Mouse (Mus musculus) erythroblast, embryonic 14.5 days (primary cell): ENCODE measurements around the gene Smad5. TPM values are rescaled to one million over a fixed set of nuclear protein-coding genes. Genes with fewer than 3 reads are reported as not detected.

ENCODE experiments used
- H3K27me3 ChIP-seq: 2 replicates; pipeline ENCODE4 v1.6.1; 2012; ENCODE audit warnings: inconsistent platforms; ENCODE audit not compliant: control insufficient read depth
- H3K36me3 ChIP-seq: 2 replicates; pipeline ENCODE4 v1.6.1; 2012; ENCODE audit warnings: mild to moderate bottlenecking, inconsistent platforms; ENCODE audit not compliant: control insufficient read depth
- H3K4me1 ChIP-seq: 2 replicates; pipeline ENCODE4 v1.6.1; 2012; ENCODE audit warnings: inconsistent platforms; ENCODE audit not compliant: control insufficient read depth
- H3K4me3 ChIP-seq: replicated peaks from 2 replicates; pipeline ENCODE3; 2012; ENCODE audit warnings: moderate library complexity, mild to moderate bottlenecking, inconsistent platforms
- H3K9me3 ChIP-seq: 2 replicates; pipeline ENCODE4 v1.6.1; 2012; ENCODE audit warnings: low read length, inconsistent platforms, mixed read lengths; ENCODE audit not compliant: control insufficient read depth
- GATA1 ChIP-seq: IDR thresholded peaks from 2 replicates; pipeline ENCODE4 v1.6.1; 2012; ENCODE audit warnings: low read length, inconsistent platforms, mixed read lengths
- TAL1 ChIP-seq: IDR thresholded peaks from 3 replicates; pipeline ENCODE4 v1.6.1; 2012; ENCODE audit warnings: low read length, inconsistent platforms, mixed read lengths
- polyA plus RNA-seq: library from polyadenylated mRNA; stranded (reverse); fragments of >175 nt; gene quantifications from 2 replicates; pipeline ENCODE4 v1.2.3, GENCODE M21; 2012

Smad5 gene
- polyA plus RNA-seq, 1 experiment: 0.01 TPM

DNA sequence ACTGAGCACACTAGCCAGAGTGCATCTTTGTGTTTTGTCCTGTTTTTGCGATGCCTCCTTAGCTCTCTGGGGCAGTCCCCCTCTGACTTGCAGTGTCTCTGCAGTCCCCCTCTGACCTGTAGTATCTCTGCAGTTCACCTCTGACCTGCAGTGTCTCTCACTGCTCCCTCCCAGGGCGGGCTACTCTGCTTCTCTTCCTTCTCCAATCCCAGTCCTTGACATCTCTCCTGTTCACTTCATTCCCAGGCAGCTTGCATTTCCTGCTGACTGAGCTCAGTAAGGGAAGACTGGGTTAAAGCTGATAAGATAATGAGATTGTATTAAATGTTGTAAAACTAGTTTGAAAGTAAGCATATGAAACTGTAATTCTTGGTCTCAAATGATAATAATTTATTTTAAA lies 7.8 kb downstream of the Smad5 start:
- TF ChIP-seq GATA1 (no peak), TAL1 (no peak)
- Histone ChIP-seq H3K4me1 (peaks cover 3% of the 10 kb centered on the region; the same call in 1 of the 2 replicates), H3K4me3 (no peak overlapping the region), H3K27me3 (no peaks in the 10 kb centered on the region), H3K36me3 (peaks cover 8% of the 10 kb centered on the region), H3K9me3 (no peaks in the 10 kb centered on the region)

DNA sequence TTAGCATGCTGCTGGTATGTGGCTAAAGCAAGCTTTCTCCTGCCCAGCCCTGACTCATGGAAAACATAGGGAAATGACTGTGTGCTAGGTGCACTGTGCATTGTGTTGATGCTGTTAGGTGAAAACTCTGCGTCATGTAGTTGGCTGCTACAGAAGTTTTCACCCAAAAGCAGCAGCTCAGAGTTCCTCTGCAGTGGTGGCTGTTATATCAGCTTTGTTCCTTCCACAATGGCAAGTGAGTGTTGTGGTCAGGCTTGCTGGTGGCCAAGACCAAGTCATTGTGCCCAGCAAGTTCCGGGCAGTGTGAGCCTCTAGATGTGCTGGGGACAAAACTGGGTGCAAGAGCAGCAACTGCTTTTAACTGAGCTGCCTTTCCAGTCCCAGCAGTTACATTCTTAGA lies 9.4 kb downstream of the Smad5 start:
- H3K4me3 ChIP-seq: no peak overlapping the region

DNA sequence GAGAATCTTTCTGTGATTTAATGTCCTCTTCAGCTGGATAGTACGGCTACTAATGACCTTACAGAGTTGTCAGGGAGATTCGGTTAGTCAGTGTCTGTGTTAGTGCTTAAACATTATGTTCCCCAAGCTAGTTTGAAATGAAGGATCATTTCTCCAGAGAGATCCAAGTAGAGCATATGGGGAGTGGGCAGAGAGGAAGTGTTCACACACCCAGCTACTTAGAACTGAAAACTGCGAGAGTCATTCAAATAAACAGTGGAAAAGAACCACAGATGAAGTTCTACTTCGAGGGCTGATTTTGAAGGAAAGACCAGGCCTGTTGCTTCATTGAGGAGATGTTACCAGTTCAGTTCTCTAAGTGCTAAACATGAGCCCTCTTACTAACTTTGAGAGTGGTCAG lies 23.7 kb downstream of the Smad5 start:
- Histone ChIP-seq H3K4me3 (no peak overlapping the region), H3K4me1 (no peaks in the 10 kb centered on the region), H3K27me3 (no peaks in the 10 kb centered on the region), H3K9me3 (no peaks in the 10 kb centered on the region), H3K36me3 (peaks cover 42% of the 10 kb centered on the region)
- no peak for TF ChIP-seq GATA1
- TF ChIP-seq TAL1: no peak

More for the DNA sequence above, 9.4 kb downstream of the Smad5 start:
- H3K36me3 ChIP-seq: peaks cover 3% of the 10 kb centered on the region; the same call in 1 of the 2 replicates
- TF ChIP-seq TAL1: no peak
- TF ChIP-seq GATA1: no peak
- H3K9me3 ChIP-seq: no peaks in the 10 kb centered on the region
- peaks cover 3% of the 10 kb centered on the region; the same call in 1 of the 2 replicates for H3K4me1 ChIP-seq
- H3K27me3 ChIP-seq: no peaks in the 10 kb centered on the region

DNA sequence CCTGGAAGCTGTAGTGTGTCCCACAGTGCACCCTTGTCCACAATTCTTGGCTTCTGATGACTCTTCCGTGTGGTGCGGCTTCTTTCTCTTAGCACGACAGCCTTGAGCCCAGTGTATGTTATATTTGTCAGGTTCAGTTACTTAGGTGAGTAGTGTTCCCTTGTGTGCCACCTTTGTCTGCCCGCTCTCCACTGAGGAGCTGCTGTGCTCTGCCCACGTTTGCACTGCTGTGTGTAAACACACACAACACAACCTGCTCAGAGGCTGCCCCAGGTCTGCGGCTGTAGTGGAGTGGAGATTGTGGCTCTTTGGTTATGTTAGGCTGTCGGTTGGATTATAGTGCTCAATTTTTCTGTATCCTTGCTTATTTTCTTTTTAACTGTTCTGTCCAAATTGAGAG lies 26.2 kb downstream of the Smad5 start:
- H3K4me1 ChIP-seq: no peaks in the 10 kb centered on the region
- no peaks in the 10 kb centered on the region for H3K9me3 ChIP-seq
- peaks cover 55% of the 10 kb centered on the region for H3K36me3 ChIP-seq
- no peak overlapping the region for H3K4me3 ChIP-seq
- no peaks in the 10 kb centered on the region for H3K27me3 ChIP-seq
- no peak for TF ChIP-seq GATA1
- no peak for TF ChIP-seq TAL1

DNA sequence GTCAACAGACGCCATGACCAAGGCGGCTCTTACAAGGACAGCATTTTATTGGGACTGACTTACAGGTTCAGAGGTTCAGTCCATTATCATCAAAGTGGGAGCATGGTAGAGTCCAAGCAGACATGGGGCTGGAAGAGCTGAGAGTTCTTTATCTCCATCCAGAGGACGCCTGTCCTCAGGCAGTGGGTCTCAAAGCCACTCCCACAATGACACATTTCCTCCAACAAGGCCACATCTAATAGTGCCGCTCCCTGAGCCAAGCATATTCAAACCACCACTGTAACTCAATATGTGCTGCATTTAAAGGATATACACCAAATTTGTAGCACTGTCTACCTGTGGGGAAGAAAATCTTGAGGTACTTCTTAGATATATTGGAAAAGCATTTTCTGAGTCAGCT lies 31.8 kb downstream of the Smad5 start:
- H3K27me3 ChIP-seq: no peaks in the 10 kb centered on the region
- TF ChIP-seq TAL1 (no peak), GATA1 (no peak)
- H3K9me3 ChIP-seq: no peaks in the 10 kb centered on the region
- no peak overlapping the region for H3K4me3 ChIP-seq
- peaks cover 61% of the 10 kb centered on the region for H3K36me3 ChIP-seq
- H3K4me1 ChIP-seq: peaks cover 6% of the 10 kb centered on the region

GRCm38 (mm10) chr13:56735212-56735875 lies 32.5 kb downstream of the Smad5 start:
- peaks cover 57% of the 10 kb centered on the region for H3K36me3 ChIP-seq
- no peaks in the 10 kb centered on the region for H3K27me3 ChIP-seq
- TF ChIP-seq TAL1 (no peak), GATA1 (no peak)
- no peak overlapping the region for H3K4me3 ChIP-seq
- H3K4me1 ChIP-seq: peaks cover 6% of the 10 kb centered on the region
- no peaks in the 10 kb centered on the region for H3K9me3 ChIP-seq

DNA sequence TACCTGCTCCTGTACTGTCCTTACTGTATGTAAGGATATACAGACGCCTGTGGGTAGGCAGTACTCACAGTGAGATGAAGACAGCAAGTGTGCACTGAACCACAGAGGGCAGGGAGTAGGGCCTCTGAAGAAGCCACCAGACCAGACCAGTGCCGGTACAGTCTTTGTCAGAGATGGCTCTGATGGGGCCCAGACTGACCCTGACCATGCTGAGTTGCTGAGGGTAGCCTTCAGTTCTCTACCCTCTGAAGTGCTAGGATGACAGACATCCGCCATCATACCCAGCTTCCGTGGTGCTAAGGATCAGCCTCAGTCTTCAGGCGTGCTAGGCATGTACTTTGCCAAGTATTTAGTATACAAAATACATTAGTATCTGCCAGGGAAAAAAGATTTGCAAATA lies 36.7 kb downstream of the Smad5 start:
- TF ChIP-seq TAL1 (no peak), GATA1 (no peak)
- Histone ChIP-seq H3K4me3 (no peak overlapping the region), H3K27me3 (no peaks in the 10 kb centered on the region), H3K9me3 (no peaks in the 10 kb centered on the region), H3K36me3 (peaks cover 33% of the 10 kb centered on the region), H3K4me1 (peaks cover 4% of the 10 kb centered on the region)

- H3K27me3 ChIP-seq: no peaks in the 10 kb centered on the region
- no peaks in the 10 kb centered on the region for H3K9me3 ChIP-seq
- no peak overlapping the region for H3K4me3 ChIP-seq
- TF ChIP-seq TAL1 (no peak), GATA1 (no peak)
- H3K36me3 ChIP-seq: peaks cover 31% of the 10 kb centered on the region
- H3K4me1 ChIP-seq: peaks cover under 1% of the 10 kb centered on the region; the same call in 1 of the 2 replicates
These were observed 37.7 kb downstream of the Smad5 start for GRCm38 (mm10) chr13:56740496-56740895.

DNA sequence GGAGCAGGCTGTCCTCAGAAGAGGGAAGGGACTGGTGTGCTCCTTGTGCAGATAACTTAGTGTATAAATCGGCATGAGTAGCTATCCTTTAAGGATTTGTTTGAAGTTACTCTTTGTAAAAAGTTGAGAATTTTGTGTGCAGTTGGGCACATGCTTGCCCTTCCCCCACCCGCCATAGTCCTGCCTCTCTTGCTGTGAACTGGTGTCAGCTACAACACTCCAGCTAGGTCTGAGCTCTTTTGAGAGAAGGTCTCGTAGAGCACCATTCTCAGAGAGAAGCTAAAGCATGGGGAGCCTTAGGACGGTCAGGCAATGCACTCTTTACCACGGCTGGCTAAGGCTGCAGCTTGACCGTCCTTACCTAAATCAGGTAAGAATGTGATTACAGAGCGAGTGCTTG lies 38.9 kb downstream of the Smad5 start:
- TF ChIP-seq TAL1 (no peak), GATA1 (no peak)
- Histone ChIP-seq H3K9me3 (no peaks in the 10 kb centered on the region), H3K4me1 (no peaks in the 10 kb centered on the region), H3K27me3 (no peaks in the 10 kb centered on the region), H3K4me3 (no peak overlapping the region), H3K36me3 (peaks cover 27% of the 10 kb centered on the region)

- Histone ChIP-seq H3K4me1 (no peaks in the 10 kb centered on the region), H3K36me3 (peaks cover 22% of the 10 kb centered on the region), H3K9me3 (no peaks in the 10 kb centered on the region), H3K27me3 (no peaks in the 10 kb centered on the region), H3K4me3 (no peak overlapping the region)
- no peak for TF ChIP-seq GATA1
- TF ChIP-seq TAL1: no peak
These were observed 39.6 kb downstream of the Smad5 start for GRCm38 (mm10) chr13:56742325-56742901.
